Comparison of ENCODE assay signal across 7 mouse cellular contexts in genomic region chr10:128524732-128525662, GRCm38 (mm10). TPM values are rescaled to one million over a fixed set of nuclear protein-coding genes. Genes with fewer than 3 reads are reported as not detected.
DNase-seq lines count a peak whose midpoint lies in the region; ATAC-seq and TF ChIP-seq lines count a peak whose summit lies in the region.

No protein-coding gene starts in this region.

- ATAC-seq in megakaryocyte-erythroid progenitor cell, adult 5-6 weeks (replicated peaks; ENCODE audit: low FRiP score, low TSS enrichment, poor library complexity, severe bottlenecking): peak; percentile 53

- peaks cover 0 to 10% of the 10 kb centered on the region in 2 experiments; a peak in 3 of 4 replicates for H3K36me3 ChIP-seq in MEL (ENCODE audit: control insufficient read depth in 1 of 2, insufficient read depth in 2 of 2, low read length in 2 of 2)
- peaks cover 29% of the 10 kb centered on the region for H3K36me3 ChIP-seq in erythroblast, embryonic 14.5 days (ENCODE audit: control insufficient read depth)

- peak in 1 of 2 experiments; percentile 47; a peak in 2 of 4 replicates for TF ChIP-seq EP300 in MEL (IDR thresholded peaks at IDR 0.05; ENCODE audit: low read depth in 1 of 2, low read length in 2 of 2)

- TF ChIP-seq RAD21 in MEL (IDR thresholded peaks at IDR 0.05; ENCODE audit: low read depth, low read length): no peak

- peak; percentile 86 for DNase-seq in MEL (ENCODE audit: low read depth, low spot score)
- peak; percentile 71 for DNase-seq in brain, embryonic 14.5 days (ENCODE audit: low read depth)
- DNase-seq in heart, postnatal 36 days: peak; percentile 61 to 64
- peak; percentile 52 to 66 for DNase-seq in left cerebral cortex, postnatal 36 days (ENCODE audit: low spot score in 2 of 2)
- DNase-seq in right cerebral cortex, postnatal 25 days: peak; percentile 43

- H3K9me3 ChIP-seq in MEL (replicated peaks; ENCODE audit: insufficient read depth, low read length): no peaks in the 10 kb centered on the region
- no peaks in the 10 kb centered on the region for H3K9me3 ChIP-seq in erythroblast, embryonic 14.5 days (ENCODE audit: control insufficient read depth, low read length)

- H3K4me1 ChIP-seq in MEL (ENCODE audit: control insufficient read depth in 1 of 2, insufficient read depth in 2 of 2, low read length in 2 of 2): peaks cover 5 to 12% of the 10 kb centered on the region in 2 experiments; a peak in 3 of 4 replicates
- peaks cover 37% of the 10 kb centered on the region for H3K4me1 ChIP-seq in erythroblast, embryonic 14.5 days (ENCODE audit: control insufficient read depth)

- H3K27ac ChIP-seq in MEL (ENCODE audit: control insufficient read depth, low read depth, low read length): peak overlapping the region; percentile 71

- peak in 1 of 2 experiments; percentile 57; a peak in 2 of 4 replicates for TF ChIP-seq POLR2A in MEL (IDR thresholded peaks at IDR 0.05; ENCODE audit: control insufficient read depth in 1 of 2, insufficient read depth in 1 of 2, low read depth in 1 of 2, low read length in 2 of 2, poor library complexity in 1 of 2)
- no peak for TF ChIP-seq POLR2A in brain, embryonic 14.5 days (IDR thresholded peaks at IDR 0.05; ENCODE audit: borderline replicate concordance, extremely low read depth, insufficient read depth, insufficient read length, poor library complexity, severe bottlenecking)

- peak overlapping the region; percentile 83 to 90 for H3K4me3 ChIP-seq in MEL (ENCODE audit: control insufficient read depth in 1 of 2, insufficient read depth in 1 of 2, low read depth in 2 of 2, low read length in 2 of 2)
- peak overlapping the region; percentile 77 for H3K4me3 ChIP-seq in erythroblast, embryonic 14.5 days (replicated peaks)

- peaks cover 8% of the 10 kb centered on the region for H3K79me2 ChIP-seq in MEL (ENCODE audit: control insufficient read depth, insufficient read depth, low read length, poor library complexity)

- TF ChIP-seq CTCF in MEL (IDR thresholded peaks at IDR 0.05 in 2 of 3, conservative IDR thresholded peaks at IDR 0.05 in 1 of 3; ENCODE audit: control insufficient read depth in 1 of 3, insufficient read depth in 1 of 3, low read depth in 2 of 3, low read length in 3 of 3, poor library complexity in 1 of 3, severe bottlenecking in 1 of 3): no peak
- TF ChIP-seq CTCF in brain, embryonic 14.5 days (IDR thresholded peaks at IDR 0.05; ENCODE audit: borderline replicate concordance, extremely low read depth, insufficient read depth, insufficient read length): no peak

- intact Hi-C loops in heart, postnatal 36 days (cut with DNase I): loop anchor here (2.0 to 5.0 kb wide), 2 partner anchors 22 to 33 kb away; partner anchors contain the start of gene Myl6
- intact Hi-C loops in left cerebral cortex, postnatal 36 days (cut with DNase I): no loop called here

- peak overlapping the region; percentile 79 for H3K9ac ChIP-seq in MEL (ENCODE audit: control insufficient read depth, low read depth, low read length, poor library complexity, severe bottlenecking)

- no peaks in the 10 kb centered on the region for H3K27me3 ChIP-seq in MEL (ENCODE audit: control insufficient read depth in 1 of 2, insufficient read depth in 2 of 2, low read length in 2 of 2)
- peaks cover 8% of the 10 kb centered on the region for H3K27me3 ChIP-seq in erythroblast, embryonic 14.5 days (ENCODE audit: control insufficient read depth)

TF ChIP-seq in MEL, 35 proteins besides CTCF, POLR2A, EP300 and RAD21 (continues in another document):
- TF ChIP-seq ETS1 (IDR thresholded peaks at IDR 0.05; ENCODE audit: low read depth, low read length) (no peak; the same call in 1 of the 2 replicates), MAX (IDR thresholded peaks at IDR 0.05; ENCODE audit: low read length) (peak; percentile 64), UBTF (IDR thresholded peaks at IDR 0.05; ENCODE audit: borderline replicate concordance, insufficient read depth, low read depth, low read length) (peak; percentile 86; the same call in 1 of the 2 replicates), JUND (IDR thresholded peaks at IDR 0.05; ENCODE audit: low read depth, low read length) (no peak), ZKSCAN1 (IDR thresholded peaks at IDR 0.05; ENCODE audit: low read depth, low read length) (no peak), TAL1 (IDR thresholded peaks at IDR 0.05; ENCODE audit: low read length) (peak; percentile 33), POLR2AphosphoS2 (IDR thresholded peaks at IDR 0.05; ENCODE audit: low read length) (no peak), HCFC1 (IDR thresholded peaks at IDR 0.05; ENCODE audit: low read depth, low read length) (peak; percentile 46; the same call in 1 of the 2 replicates), MAFK (IDR thresholded peaks at IDR 0.05; ENCODE audit: borderline replicate concordance, low read depth, low read length) (no peak), GABPA (IDR thresholded peaks at IDR 0.05; ENCODE audit: low read depth, low read length) (no peak), BHLHE40 (IDR thresholded peaks at IDR 0.05; ENCODE audit: borderline replicate concordance, low read depth, low read length) (no peak), TBP (IDR thresholded peaks at IDR 0.05; ENCODE audit: low read depth, low read length) (peak; percentile 45), POLR2AphosphoS5 (IDR thresholded peaks at IDR 0.05; ENCODE audit: borderline replicate concordance, low read depth, low read length) (peak; percentile 13; the same call in 1 of the 2 replicates), MYC (IDR thresholded peaks at IDR 0.05; ENCODE audit: low read depth, low read length) (peak; percentile 56; the same call in 1 of the 2 replicates), USF1 (IDR thresholded peaks at IDR 0.05; ENCODE audit: low read depth, low read length) (no peak), ZNF384 (IDR thresholded peaks at IDR 0.05; ENCODE audit: low read depth, low read length) (no peak), MYB (IDR thresholded peaks at IDR 0.05; ENCODE audit: low read depth, low read length) (no peak), MXI1 (IDR thresholded peaks at IDR 0.05; ENCODE audit: low read depth, low read length) (peak; percentile 64), E2F4 (IDR thresholded peaks at IDR 0.05; ENCODE audit: borderline replicate concordance, low read depth, low read length) (0 out of 2 replicates have a peak, but pooled peaks have one; percentile 20)

RNA-seq across cellular contexts. Expression of gene Esyt1, which starts 0.7 kb away (rescaled TPM):
- 35.1 and 35.9 TPM in 2 replicates for total RNA-seq in MEL (2012; rRNA removed)
- 10 to 100 TPM; 53.4 to 57.0 TPM for polyA plus RNA-seq in MEL (2012; ENCODE audit: insufficient read depth in 1 of 2, insufficient read length in 2 of 2, low read depth in 1 of 2, low replicate concordance in 2 of 2, missing spikeins in 1 of 2)
- polyA plus RNA-seq in brain, embryonic 14.5 days (2012; rRNA removed): 15.4 and 20.1 TPM in 2 replicates
- 2.7 and 2.9 TPM in 2 replicates for polyA plus RNA-seq in erythroblast, embryonic 14.5 days (2012)
- 10 to 100 TPM; 19.3 TPM for total RNA-seq in heart, postnatal 36 days (2021)
- 1 to 10 TPM; 8.5 to 9.0 TPM for total RNA-seq in left cerebral cortex, postnatal 36 days (2021)
- 49.7 and 53.8 TPM in 2 replicates for total RNA-seq in megakaryocyte-erythroid progenitor cell, adult 5-6 weeks (2014; fragmentation: Nextera tagmentation)
- 59.2 and 66.2 TPM in 2 replicates for total RNA-seq in megakaryocyte-erythroid progenitor cell, adult 5-6 weeks (2017)

RNA-seq across cellular contexts. Expression of gene Zc3h10, which starts 22.6 kb away (rescaled TPM):
- total RNA-seq in MEL (2012; rRNA removed): 14.2 and 14.6 TPM in 2 replicates
- 10 to 100 TPM in 1 of 2 experiments, not detected in 1; 17.3 TPM for polyA plus RNA-seq in MEL (2012; ENCODE audit: insufficient read depth in 1 of 2, insufficient read length in 2 of 2, low read depth in 1 of 2, low replicate concordance in 2 of 2, missing spikeins in 1 of 2)
- 19.3 and 23.1 TPM in 2 replicates for polyA plus RNA-seq in brain, embryonic 14.5 days (2012; rRNA removed)
- polyA plus RNA-seq in erythroblast, embryonic 14.5 days (2012): 1.6 and 1.9 TPM in 2 replicates
- total RNA-seq in heart, postnatal 36 days (2021): 1 to 10 TPM; 7.2 to 8.8 TPM
- 10 to 100 TPM; 14.2 to 15.0 TPM for total RNA-seq in left cerebral cortex, postnatal 36 days (2021)
- total RNA-seq in megakaryocyte-erythroid progenitor cell, adult 5-6 weeks (2014; fragmentation: Nextera tagmentation): 5.6 and 6.7 TPM in 2 replicates
- total RNA-seq in megakaryocyte-erythroid progenitor cell, adult 5-6 weeks (2017): 8.3 and 10.2 TPM in 2 replicates

RNA-seq across cellular contexts. Expression of gene Rpl41, which starts 24.1 kb away (rescaled TPM):
- total RNA-seq in MEL (2012; rRNA removed): 6,649 and 6,931 TPM in 2 replicates
- over 10,000 TPM in 1 of 2 experiments, 100 to 1,000 TPM in 1; 274 to 10,905 TPM for polyA plus RNA-seq in MEL (2012; ENCODE audit: insufficient read depth in 1 of 2, insufficient read length in 2 of 2, low read depth in 1 of 2, low replicate concordance in 2 of 2, missing spikeins in 1 of 2)
- polyA plus RNA-seq in brain, embryonic 14.5 days (2012; rRNA removed): 2,223 TPM in 2 replicates
- 2,301 and 2,563 TPM in 2 replicates for polyA plus RNA-seq in erythroblast, embryonic 14.5 days (2012)
- total RNA-seq in heart, postnatal 36 days (2021): 1,000 to 10,000 TPM; 1,509 to 1,535 TPM
- total RNA-seq in left cerebral cortex, postnatal 36 days (2021): 1,000 to 10,000 TPM; 1,491 to 1,683 TPM
- 7,210 and 7,602 TPM in 2 replicates for total RNA-seq in megakaryocyte-erythroid progenitor cell, adult 5-6 weeks (2014; fragmentation: Nextera tagmentation)
- total RNA-seq in megakaryocyte-erythroid progenitor cell, adult 5-6 weeks (2017): 3,211 and 3,934 TPM in 2 replicates

RNA-seq across cellular contexts. Expression of gene Myl6b, which starts 26.5 kb away (rescaled TPM):
- 1.8 and 2.6 TPM in 2 replicates for total RNA-seq in MEL (2012; rRNA removed)
- polyA plus RNA-seq in MEL (2012; ENCODE audit: insufficient read depth in 1 of 2, insufficient read length in 2 of 2, low read depth in 1 of 2, low replicate concordance in 2 of 2, missing spikeins in 1 of 2): 10 to 100 TPM in 1 of 2 experiments, not detected in 1; 18.8 TPM
- polyA plus RNA-seq in brain, embryonic 14.5 days (2012; rRNA removed): 31.6 and 36.4 TPM in 2 replicates
- 0.63 and 0.76 TPM in 2 replicates for polyA plus RNA-seq in erythroblast, embryonic 14.5 days (2012)
- total RNA-seq in heart, postnatal 36 days (2021): 1 to 10 TPM; 2.8 to 3.2 TPM
- total RNA-seq in left cerebral cortex, postnatal 36 days (2021): 10 to 100 TPM; 26.3 to 27.0 TPM
- total RNA-seq in megakaryocyte-erythroid progenitor cell, adult 5-6 weeks (2014; fragmentation: Nextera tagmentation): 3.7 and 6.3 TPM in 2 replicates
- 0.56 TPM in 1 of 2 replicates, not detected in the other for total RNA-seq in megakaryocyte-erythroid progenitor cell, adult 5-6 weeks (2017)

RNA-seq across cellular contexts. Expression of gene Myl6, which starts 31.1 kb away (rescaled TPM):
- 560 and 589 TPM in 2 replicates for total RNA-seq in MEL (2012; rRNA removed)
- polyA plus RNA-seq in MEL (2012; ENCODE audit: insufficient read depth in 1 of 2, insufficient read length in 2 of 2, low read depth in 1 of 2, low replicate concordance in 2 of 2, missing spikeins in 1 of 2): 100 to 1,000 TPM in 1 of 2 experiments, not detected in 1; 399 TPM
- 1,007 and 1,045 TPM in 2 replicates for polyA plus RNA-seq in brain, embryonic 14.5 days (2012; rRNA removed)
- 36.6 and 41.6 TPM in 2 replicates for polyA plus RNA-seq in erythroblast, embryonic 14.5 days (2012)
- 100 to 1,000 TPM; 267 to 286 TPM for total RNA-seq in heart, postnatal 36 days (2021)
- 100 to 1,000 TPM; 547 to 629 TPM for total RNA-seq in left cerebral cortex, postnatal 36 days (2021)
- 655 and 828 TPM in 2 replicates for total RNA-seq in megakaryocyte-erythroid progenitor cell, adult 5-6 weeks (2014; fragmentation: Nextera tagmentation)
- total RNA-seq in megakaryocyte-erythroid progenitor cell, adult 5-6 weeks (2017): 663 and 819 TPM in 2 replicates

Comparison
In these comparisons a context has a peak if more than half of its experiments do, and no peak if none do; other contexts are left out.
1. Peak in every context shown above with its lines: DNase-seq, ATAC-seq, H3K4me3 ChIP-seq and H3K27ac ChIP-seq.